ENCODE assay signal across 11 mouse cellular contexts in the genomic region with DNA sequence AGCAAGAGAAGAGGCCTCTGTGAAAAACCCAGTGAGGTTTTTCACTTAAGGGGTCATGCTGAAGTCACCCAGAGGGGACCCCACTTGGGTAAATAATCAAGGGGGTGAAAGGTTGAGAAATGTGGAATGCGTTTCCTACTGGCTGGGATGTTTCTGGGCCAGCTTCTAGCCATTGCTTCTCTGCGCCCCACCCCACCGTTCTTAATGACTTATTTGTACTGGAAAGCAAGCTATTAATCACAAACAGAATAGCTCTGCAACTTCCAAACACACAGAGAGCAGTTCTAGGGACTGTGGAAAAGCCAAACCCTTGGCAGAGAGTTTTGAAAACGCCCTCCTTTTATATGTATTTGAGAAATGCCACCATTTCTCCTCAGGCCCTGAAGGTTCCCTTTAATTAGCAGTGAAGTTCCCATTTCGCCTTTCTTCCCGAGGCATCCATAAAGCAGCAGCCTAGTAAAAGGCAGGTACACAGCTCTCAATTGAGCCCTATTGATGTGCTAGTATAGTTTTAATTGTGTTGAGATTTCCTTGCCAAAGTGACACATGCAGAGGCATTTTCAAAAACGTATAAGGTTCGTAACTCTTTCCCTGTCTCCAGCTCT.
DNase-seq lines count a peak whose midpoint lies in the region; ATAC-seq and TF ChIP-seq lines count a peak whose summit lies in the region.
"Had no signal": no experiment of that assay in that cellular context is flagged by ENCODE, and none has a peak within 500 bp of the region (broad histone marks: within the 10 kb centered on the region; RNA-seq: fewer than 3 reads in every experiment).

No protein-coding gene starts in this region.

- H3K4me2 ChIP-seq in midbrain, embryonic 14.5 days (ENCODE audit: low read length) = no peak overlapping the region
- H3K4me2 ChIP-seq in intestine, embryonic 15.5 days (replicated peaks) = peak overlapping the region; percentile 28; the same call in 1 of the 2 replicates
- H3K4me2 ChIP-seq in limb, embryonic 14.5 days (replicated peaks; ENCODE audit: low read depth, low read length, severe bottlenecking) = 0 out of 2 replicates have a peak overlapping the region, but pooled peaks have one; percentile 8
- no peak overlapping the region for H3K4me2 ChIP-seq in stomach, postnatal 0 days (replicated peaks; ENCODE audit: low read depth)
- H3K4me2 ChIP-seq in liver, embryonic 11.5 days = no peak overlapping the region

- no peak overlapping the region for H3K27ac ChIP-seq in midbrain, embryonic 14.5 days (replicated peaks; ENCODE audit: low read depth, low read length)
- H3K27ac ChIP-seq in midbrain, embryonic 10.5 days (replicated peaks) = no peak overlapping the region
- H3K27ac ChIP-seq in intestine, embryonic 15.5 days = peak overlapping the region; percentile 64
- no peak overlapping the region for H3K27ac ChIP-seq in limb, embryonic 14.5 days (replicated peaks; ENCODE audit: low read depth, low read length)
- H3K27ac ChIP-seq in stomach, postnatal 0 days (replicated peaks) = peak overlapping the region; percentile 84
- no peak overlapping the region for H3K27ac ChIP-seq in liver, embryonic 11.5 days (ENCODE audit: low read depth, low read length)
- H3K27ac ChIP-seq: forebrain, embryonic 10.5 days had no signal

- no peak overlapping the region for H3K9ac ChIP-seq in midbrain, embryonic 14.5 days (replicated peaks; ENCODE audit: low read length)
- no peak overlapping the region for H3K9ac ChIP-seq in intestine, embryonic 15.5 days
- H3K9ac ChIP-seq in limb, embryonic 14.5 days (ENCODE audit: low read depth, low read length, severe bottlenecking) = no peak overlapping the region
- H3K9ac ChIP-seq in stomach, postnatal 0 days (ENCODE audit: low read length) = no peak overlapping the region
- no peak overlapping the region for H3K9ac ChIP-seq in liver, embryonic 11.5 days (ENCODE audit: low read depth, low read length)

- no peak for TF ChIP-seq CTCF in stomach, postnatal 0 days (IDR thresholded peaks at IDR 0.05; ENCODE audit: low read depth)

- H3K9me3 ChIP-seq in midbrain, embryonic 14.5 days (ENCODE audit: control insufficient read depth, low read length) = 0 out of 2 replicates have a peak, but pooled peaks cover 7% of the 10 kb centered on the region
- H3K9me3 ChIP-seq in midbrain, embryonic 10.5 days (replicated peaks) = peaks cover 22% of the 10 kb centered on the region
- H3K9me3 ChIP-seq in intestine, embryonic 15.5 days = peaks cover 5% of the 10 kb centered on the region
- H3K9me3 ChIP-seq in limb, embryonic 14.5 days (ENCODE audit: control insufficient read depth, low read length) = 0 out of 2 replicates have a peak, but pooled peaks cover 6% of the 10 kb centered on the region
- no peaks in the 10 kb centered on the region for H3K9me3 ChIP-seq in stomach, postnatal 0 days (ENCODE audit: control insufficient read depth, low read length)
- H3K9me3 ChIP-seq in liver, embryonic 11.5 days (ENCODE audit: control insufficient read depth, low read length) = 0 out of 2 replicates have a peak, but pooled peaks cover 2% of the 10 kb centered on the region

- DNase-seq in midbrain, embryonic 14.5 days = peak; percentile 31
- DNase-seq in midbrain, embryonic 10.5 days (ENCODE audit: low spot score) = no peak
- DNase-seq in limb, embryonic 14.5 days (ENCODE audit: low spot score) = peak; percentile 58
- peak; percentile 19 for DNase-seq in stomach, postnatal 0 days (ENCODE audit: low spot score)
- DNase-seq in gastrocnemius, postnatal 10 days = no peak
- DNase-seq in liver, embryonic 11.5 days (ENCODE audit: low spot score) = no peak
- DNase-seq: cerebellum, adult 8-10 months had no signal

- TF ChIP-seq EP300 in stomach, postnatal 0 days (optimal IDR thresholded peaks at IDR 0.05) = peak; percentile 8

- H3K27me3 ChIP-seq in midbrain, embryonic 14.5 days (ENCODE audit: control insufficient read depth, insufficient read depth, low read length) = no peaks in the 10 kb centered on the region; the same call in 1 of the 2 replicates
- H3K27me3 ChIP-seq in midbrain, embryonic 10.5 days (ENCODE audit: low read depth, poor library complexity, severe bottlenecking) = peaks cover 24% of the 10 kb centered on the region; the same call in 1 of the 2 replicates
- H3K27me3 ChIP-seq in intestine, embryonic 15.5 days (replicated peaks) = no peaks in the 10 kb centered on the region
- H3K27me3 ChIP-seq in limb, embryonic 14.5 days (ENCODE audit: control insufficient read depth, insufficient read depth, low read length) = no peaks in the 10 kb centered on the region
- H3K27me3 ChIP-seq in stomach, postnatal 0 days (ENCODE audit: control insufficient read depth, insufficient read depth, low read length) = no peaks in the 10 kb centered on the region
- H3K27me3 ChIP-seq in liver, embryonic 11.5 days (replicated peaks; ENCODE audit: control insufficient read depth, insufficient read depth, low read length) = 0 out of 2 replicates have a peak, but pooled peaks cover 3% of the 10 kb centered on the region
- H3K27me3 ChIP-seq: megakaryocyte, embryonic 14.5 days had no signal

- no peaks in the 10 kb centered on the region for H3K36me3 ChIP-seq in midbrain, embryonic 14.5 days (ENCODE audit: control insufficient read depth, insufficient read depth, low read length)
- H3K36me3 ChIP-seq in midbrain, embryonic 10.5 days = no peaks in the 10 kb centered on the region
- no peaks in the 10 kb centered on the region for H3K36me3 ChIP-seq in intestine, embryonic 15.5 days
- H3K36me3 ChIP-seq in limb, embryonic 14.5 days (ENCODE audit: control insufficient read depth, insufficient read depth, low read length) = no peaks in the 10 kb centered on the region
- no peaks in the 10 kb centered on the region for H3K36me3 ChIP-seq in stomach, postnatal 0 days (ENCODE audit: control insufficient read depth, insufficient read depth, low read length)
- no peaks in the 10 kb centered on the region for H3K36me3 ChIP-seq in liver, embryonic 11.5 days (ENCODE audit: control insufficient read depth, insufficient read depth, low read length)

- no peak for ATAC-seq in midbrain, embryonic 14.5 days (ENCODE audit: low FRiP score, low TSS enrichment)
- ATAC-seq in intestine, embryonic 15.5 days = no peak
- ATAC-seq in limb, embryonic 14.5 days (ENCODE audit: low FRiP score, low read depth) = no peak
- ATAC-seq in stomach, postnatal 0 days (ENCODE audit: low FRiP score, low TSS enrichment) = peak; percentile 69; the same call in 1 of the 2 replicates
- ATAC-seq in liver, embryonic 11.5 days (replicated peaks; ENCODE audit: low FRiP score) = no peak
- ATAC-seq in activated CD4-positive, CD25-positive, alpha-beta regulatory T cell, adult 4 months = no peak

- no peak for TF ChIP-seq POLR2A in limb, embryonic 14.5 days (IDR thresholded peaks at IDR 0.05; ENCODE audit: borderline replicate concordance, extremely low read depth, insufficient read depth, insufficient read length)

- 79% methylated on average over 8 of the region's 8 CpGs for WGBS in midbrain, embryonic 14.5 days
- WGBS in midbrain, embryonic 10.5 days = 80% methylated on average over 8 of the region's 8 CpGs
- WGBS in intestine, embryonic 15.5 days = 26% methylated on average over 8 of the region's 8 CpGs
- 16% methylated on average over 8 of the region's 8 CpGs for WGBS in limb, embryonic 14.5 days
- WGBS in stomach, postnatal 0 days = 22% methylated on average over 8 of the region's 8 CpGs
- 66% methylated on average over 8 of the region's 8 CpGs for WGBS in liver, embryonic 11.5 days

- H3K4me3 ChIP-seq in midbrain, embryonic 14.5 days (replicated peaks; ENCODE audit: low read depth, low read length) = no peak overlapping the region
- H3K4me3 ChIP-seq in midbrain, embryonic 10.5 days = no peak overlapping the region
- H3K4me3 ChIP-seq in intestine, embryonic 15.5 days (replicated peaks) = no peak overlapping the region
- H3K4me3 ChIP-seq in limb, embryonic 14.5 days (replicated peaks; ENCODE audit: low read length) = no peak overlapping the region
- no peak overlapping the region for H3K4me3 ChIP-seq in stomach, postnatal 0 days (ENCODE audit: low read depth, low read length)
- no peak overlapping the region for H3K4me3 ChIP-seq in liver, embryonic 11.5 days (ENCODE audit: low read depth, low read length)
- H3K4me3 ChIP-seq: forebrain, embryonic 10.5 days; megakaryocyte, embryonic 14.5 days had no signal

- no peaks in the 10 kb centered on the region for H3K4me1 ChIP-seq in midbrain, embryonic 14.5 days (ENCODE audit: control insufficient read depth, insufficient read depth, low read length)
- peaks cover 15% of the 10 kb centered on the region; the same call in 1 of the 2 replicates for H3K4me1 ChIP-seq in midbrain, embryonic 10.5 days
- peaks cover 22% of the 10 kb centered on the region for H3K4me1 ChIP-seq in intestine, embryonic 15.5 days (replicated peaks)
- H3K4me1 ChIP-seq in limb, embryonic 14.5 days (ENCODE audit: control insufficient read depth, insufficient read depth, low read length) = peaks cover 25% of the 10 kb centered on the region
- peaks cover 12% of the 10 kb centered on the region for H3K4me1 ChIP-seq in stomach, postnatal 0 days (replicated peaks; ENCODE audit: control insufficient read depth, insufficient read depth)
- H3K4me1 ChIP-seq in liver, embryonic 11.5 days (replicated peaks; ENCODE audit: control insufficient read depth, insufficient read depth, low read length) = peaks cover 2% of the 10 kb centered on the region; the same call in 1 of the 2 replicates

Comparison
In these comparisons a context has a peak if more than half of its experiments do, and no peak if none do; other contexts are left out.
1. DNase-seq: peak in midbrain, embryonic 14.5 days (single experiment), limb, embryonic 14.5 days (single experiment) and stomach, postnatal 0 days (single experiment); none in midbrain, embryonic 10.5 days (single experiment), gastrocnemius, postnatal 10 days (single experiment) and liver, embryonic 11.5 days (single experiment).
2. H3K27ac ChIP-seq: peak in intestine, embryonic 15.5 days (single experiment) and stomach, postnatal 0 days (single experiment); none in midbrain, embryonic 14.5 days (single experiment), midbrain, embryonic 10.5 days (single experiment), limb, embryonic 14.5 days (single experiment) and liver, embryonic 11.5 days (single experiment).
3. H3K4me2 ChIP-seq: peak in intestine, embryonic 15.5 days (single experiment) and limb, embryonic 14.5 days (single experiment); none in midbrain, embryonic 14.5 days (single experiment), stomach, postnatal 0 days (single experiment) and liver, embryonic 11.5 days (single experiment).